Mouse (Mus musculus) CH12.LX (cell line): ENCODE measurements around the gene Il5ra. TPM values are rescaled to one million over a fixed set of nuclear protein-coding genes. Genes with fewer than 3 reads are reported as not detected.

Experiments used
- DNase-seq: peaks from one replicate; pipeline ENCODE4 v3.0.0-alpha.2; 2013; ENCODE audit errors: extremely low read depth
- H3K27ac ChIP-seq: 2 replicates; pipeline ENCODE4 v1.5.1; 2012; ENCODE audit warnings: low read depth, mild to moderate bottlenecking, control low read depth, moderate library complexity; ENCODE audit not compliant: insufficient read depth
- H3K27me3 ChIP-seq: replicated peaks from 2 replicates; pipeline ENCODE3; 2012; ENCODE audit warnings: inconsistent platforms
- H3K36me3 ChIP-seq, 2 experiments: replicated peaks in 1 of 2; 2 replicates each; pipeline versions ENCODE3 to v1.6.1; 2012; ENCODE audit warnings: inconsistent platforms in 1 of 2, low read length in 1 of 2, mild to moderate bottlenecking in 1 of 2, mixed read lengths in 1 of 2, moderate library complexity in 1 of 2; ENCODE audit not compliant: control insufficient read depth in 1 of 2, insufficient read depth in 1 of 2
- H3K4me1 ChIP-seq, 2 experiments: 2 replicates each; pipeline ENCODE4 v1.6.1; 2012; ENCODE audit warnings: inconsistent platforms in 1 of 2, moderate library complexity in 1 of 2; ENCODE audit not compliant: insufficient read depth in 2 of 2, control insufficient read depth in 1 of 2
- H3K4me2 ChIP-seq: 2 replicates; pipeline ENCODE4 v1.6.1; 2012; ENCODE audit warnings: low read depth, mild to moderate bottlenecking, control low read depth; ENCODE audit not compliant: poor library complexity, insufficient read depth, severe bottlenecking
- H3K4me3 ChIP-seq, 3 experiments: fragments of 150-350 bp in 1 of 3; sonication (generic) in 1 of 3; replicated peaks in 1 of 3; 2 replicates each; pipeline versions ENCODE3 to v1.5.1; 2011 to 2012; ENCODE audit warnings: low read depth in 2 of 3, low read length in 2 of 3, mild to moderate bottlenecking in 2 of 3, moderate library complexity in 2 of 3, control low read depth in 1 of 3, improper control_type of control experiment in 1 of 3, inconsistent platforms in 1 of 3, mixed read lengths in 1 of 3; ENCODE audit not compliant: poor library complexity in 1 of 3
- H3K79me2 ChIP-seq: replicated peaks from 2 replicates; pipeline ENCODE4 v1.6.1; 2012; ENCODE audit warnings: mild to moderate bottlenecking, moderate library complexity; ENCODE audit not compliant: control insufficient read depth, poor library complexity, insufficient read depth, severe bottlenecking; ENCODE audit errors: extremely low read depth
- H3K9ac ChIP-seq: 2 replicates; pipeline ENCODE4 v1.6.1; 2012; ENCODE audit warnings: low read depth, mild to moderate bottlenecking, control low read depth, moderate library complexity; ENCODE audit not compliant: insufficient read depth
- H3K9me3 ChIP-seq: replicated peaks from 2 replicates; pipeline ENCODE3; 2012; ENCODE audit warnings: low read length, inconsistent platforms, mixed read lengths
- BHLHE40 ChIP-seq: IDR thresholded peaks from 2 replicates; pipeline ENCODE4 v1.6.1; 2011; ENCODE audit warnings: mild to moderate bottlenecking, low read depth, low read length, improper control_type of control experiment
- CHD1 ChIP-seq: IDR thresholded peaks from 2 replicates; pipeline ENCODE4 v1.6.1; 2012; ENCODE audit warnings: low read depth, low read length, improper control_type of control experiment, inconsistent platforms
- CHD2 ChIP-seq: IDR thresholded peaks from 2 replicates; pipeline ENCODE4 v1.6.1; 2011; ENCODE audit warnings: low read length, improper control_type of control experiment
- CTCF ChIP-seq, 2 experiments: IDR thresholded peaks in 1 of 2; conservative IDR thresholded peaks in 1 of 2; 2 replicates each; pipeline ENCODE4 v1.5.1; 2011 to 2012; ENCODE audit warnings: low read depth in 2 of 2, low read length in 2 of 2, improper control_type of control experiment in 1 of 2, inconsistent platforms in 1 of 2, mild to moderate bottlenecking in 1 of 2, moderate library complexity in 1 of 2
- E2F4 ChIP-seq: IDR thresholded peaks from 2 replicates; pipeline ENCODE4 v1.6.1; 2011; ENCODE audit warnings: low read depth, low read length, improper control_type of control experiment; ENCODE audit not compliant: insufficient replicate concordance
- EP300 ChIP-seq: IDR thresholded peaks from 2 replicates; pipeline ENCODE4 v1.6.1; 2011; ENCODE audit warnings: low read length, improper control_type of control experiment
- GABPA ChIP-seq: IDR thresholded peaks from 2 replicates; pipeline ENCODE4 v1.6.1; 2012; ENCODE audit warnings: low read depth, low read length, improper control_type of control experiment, inconsistent platforms; ENCODE audit not compliant: insufficient replicate concordance
- HCFC1 ChIP-seq: IDR thresholded peaks from 2 replicates; pipeline ENCODE4 v1.6.1; 2012; ENCODE audit warnings: low read depth, mild to moderate bottlenecking, inconsistent platforms, low read length, improper control_type of control experiment
- IRF4 ChIP-seq: IDR thresholded peaks from 2 replicates; pipeline ENCODE4 v1.6.1; 2014; ENCODE audit warnings: low read depth, mild to moderate bottlenecking, inconsistent platforms, low read length, improper control_type of control experiment
- KAT2A ChIP-seq: IDR thresholded peaks from 2 replicates; pipeline ENCODE4 v1.6.1; 2012; ENCODE audit warnings: low read length, improper control_type of control experiment, inconsistent platforms; ENCODE audit not compliant: insufficient replicate concordance
- MAX ChIP-seq: IDR thresholded peaks from 2 replicates; pipeline ENCODE4 v1.6.1; 2011; ENCODE audit warnings: low read length, improper control_type of control experiment
- MAZ ChIP-seq: IDR thresholded peaks from 2 replicates; pipeline ENCODE4 v1.6.1; 2012; ENCODE audit warnings: low read depth, mild to moderate bottlenecking, inconsistent platforms, low read length, improper control_type of control experiment, moderate library complexity
- MEF2A ChIP-seq: IDR thresholded peaks from 2 replicates; pipeline ENCODE4 v1.6.1; 2014; ENCODE audit warnings: low read depth, mild to moderate bottlenecking, inconsistent platforms, low read length, improper control_type of control experiment, borderline replicate concordance
- MXI1 ChIP-seq: IDR thresholded peaks from 2 replicates; pipeline ENCODE4 v1.6.1; 2011; ENCODE audit warnings: mild to moderate bottlenecking, low read depth, low read length, improper control_type of control experiment
- MYC ChIP-seq: IDR thresholded peaks from 2 replicates; pipeline ENCODE4 v1.6.1; 2011; ENCODE audit warnings: low read depth, mild to moderate bottlenecking, improper control_type of control experiment, low read length
- NELFE ChIP-seq: IDR thresholded peaks from 2 replicates; pipeline ENCODE4 v1.6.1; 2011; ENCODE audit warnings: low read depth, low read length, improper control_type of control experiment
- POLR2A ChIP-seq: IDR thresholded peaks from 2 replicates; pipeline ENCODE4 v1.6.1; 2011; ENCODE audit warnings: low read depth, mild to moderate bottlenecking, improper control_type of control experiment, low read length
- POLR2AphosphoS2 ChIP-seq: IDR thresholded peaks from 2 replicates; pipeline ENCODE4 v1.6.1; 2011; ENCODE audit warnings: low read depth, low read length, improper control_type of control experiment
- RAD21 ChIP-seq: IDR thresholded peaks from 2 replicates; pipeline ENCODE4 v1.6.1; 2011; ENCODE audit warnings: low read depth, mild to moderate bottlenecking, low read length, improper control_type of control experiment, moderate library complexity
- RCOR1 ChIP-seq: conservative IDR thresholded peaks from 2 replicates; pipeline ENCODE4 v1.6.1; 2012; ENCODE audit warnings: low read depth, mild to moderate bottlenecking, inconsistent platforms, low read length, improper control_type of control experiment
- SIN3A ChIP-seq: IDR thresholded peaks from 2 replicates; pipeline ENCODE4 v1.6.1; 2012; ENCODE audit warnings: low read length, improper control_type of control experiment, inconsistent platforms
- TBP ChIP-seq: conservative IDR thresholded peaks from 2 replicates; pipeline ENCODE4 v1.6.1; 2011; ENCODE audit warnings: low read depth, low read length, improper control_type of control experiment
- USF1 ChIP-seq: IDR thresholded peaks from 2 replicates; pipeline ENCODE4 v1.6.1; 2014; ENCODE audit warnings: low read depth, mild to moderate bottlenecking, inconsistent platforms, low read length, improper control_type of control experiment
- ZKSCAN1 ChIP-seq: IDR thresholded peaks from 2 replicates; pipeline ENCODE4 v1.6.1; 2012; ENCODE audit warnings: low read depth, inconsistent platforms, low read length, improper control_type of control experiment, borderline replicate concordance
- ZMIZ1 ChIP-seq: IDR thresholded peaks from 2 replicates; pipeline ENCODE4 v1.6.1; 2012; ENCODE audit warnings: low read depth, mild to moderate bottlenecking, inconsistent platforms, low read length, improper control_type of control experiment
- ZNF384 ChIP-seq: IDR thresholded peaks from 2 replicates; pipeline ENCODE4 v1.6.1; 2012; ENCODE audit warnings: low read depth, low read length, improper control_type of control experiment, inconsistent platforms
- dilution Hi-C: fragments of 300-500 bp; cut with MboI; formaldehyde crosslinking; loops from 2 replicates; pipeline ENCODE4 v1.14.3; 2020; ENCODE audit warnings: low sequenced_read_pairs; ENCODE audit not compliant: extremely low pct_unique_long_range_greater_than_20kb, extremely low pct_ligation_motif_present
- in situ Hi-C: fragments of 300-500 bp; cut with MboI; formaldehyde crosslinking; loops from 3 replicates; pipeline ENCODE4 v1.14.3; 2019; ENCODE audit warnings: low sequenced_read_pairs, low pct_ligation_motif_present, low pct_unique_long_range_greater_than_20kb, mixed read lengths
- polyA plus RNA-seq: library from polyadenylated mRNA; unstranded; fragments of >175 nt; gene quantifications from 2 replicates; pipeline ENCODE4 v1.2.1, GENCODE M21; 2012; ENCODE audit warnings: low read depth; ENCODE audit not compliant: insufficient read length
- total RNA-seq, 2 experiments: library from RNA; depleted of rRNA; stranded (reverse); fragments of 300-350 nt in 1 of 2; fragments of >200 nt in 1 of 2; gene quantifications; 2 replicates each; pipeline ENCODE4 v1.2.3; 2012 to 2014

The Il5ra gene
- total and polyA plus RNA-seq, 3 experiments = 65.0 to 119 (median 70.2) TPM

DNA sequence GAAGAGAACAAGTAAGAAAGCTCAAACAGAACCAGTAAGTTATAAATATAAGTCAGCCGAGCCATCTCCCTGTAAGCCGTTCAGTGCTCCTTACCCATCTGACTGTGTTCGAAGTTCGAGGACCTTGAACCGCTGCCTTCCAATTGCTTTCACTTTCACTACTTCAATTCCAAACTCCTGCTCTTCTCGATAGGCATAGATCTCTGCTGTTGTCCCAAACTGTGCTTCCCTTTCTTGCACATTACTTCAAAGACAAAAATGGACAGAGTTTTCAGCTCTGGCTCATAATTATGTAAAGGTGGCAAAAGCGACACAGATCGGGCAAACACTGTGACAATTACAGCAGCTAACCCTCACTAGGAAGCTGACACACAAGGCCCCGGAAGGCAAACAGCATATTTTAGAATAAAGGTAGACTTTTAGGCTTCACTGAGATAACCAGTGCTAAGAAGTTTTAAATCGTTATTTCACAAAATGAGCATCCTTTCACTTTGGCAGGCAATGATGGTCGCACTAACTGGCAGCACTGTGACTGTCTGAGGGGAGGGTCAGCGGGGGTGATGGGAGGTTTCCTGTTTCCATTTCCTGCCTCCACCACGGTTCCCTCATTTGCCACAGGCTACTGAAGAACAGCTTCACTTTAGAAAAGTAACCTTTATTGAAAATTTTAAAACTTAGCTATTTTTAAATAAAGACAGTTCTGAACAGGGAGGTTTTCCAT lies 45.4 kb upstream of the Il5ra start:
- peaks cover 6 to 21% of the 10 kb centered on the region in 2 experiments for H3K36me3 ChIP-seq
- H3K9ac ChIP-seq = peak overlapping the region; percentile 86
- peak overlapping the region; percentile 83 for H3K27ac ChIP-seq
- H3K4me3 ChIP-seq = peak overlapping the region; percentile 60 to 74 (median 61)
- dilution Hi-C loops (no loop called here), in situ Hi-C loops (loop anchor here (5.0 kb wide), 1 partner anchor 132 kb away; no protein-coding TSS in a partner anchor)
- no peaks in the 10 kb centered on the region for H3K9me3 ChIP-seq
- peak; percentile 64 for DNase-seq
- peaks cover 3 to 69% of the 10 kb centered on the region in 2 experiments; a peak in 3 of 4 replicates for H3K4me1 ChIP-seq
- H3K4me2 ChIP-seq = peak overlapping the region; percentile 35
- no peaks in the 10 kb centered on the region for H3K27me3 ChIP-seq
- no peak for TF ChIP-seq RAD21
- TF ChIP-seq KAT2A = no peak
- 0 out of 2 replicates have a peak, but pooled peaks have one; percentile 46 for TF ChIP-seq MAZ
- no peak for TF ChIP-seq USF1
- TF ChIP-seq IRF4 = peak; percentile 25; the same call in 1 of the 2 replicates
- peak; percentile 51; the same call in 1 of the 2 replicates for TF ChIP-seq ZMIZ1
- no peak for TF ChIP-seq E2F4
- TF ChIP-seq NELFE = peak; percentile 38; the same call in 1 of the 2 replicates
- peak; percentile 37 for TF ChIP-seq SIN3A
- TF ChIP-seq CHD1 = peak; percentile 90
- TF ChIP-seq TBP = 0 out of 2 replicates have a peak, but pooled peaks have one; percentile 52
- no peak for TF ChIP-seq EP300
- TF ChIP-seq BHLHE40 = peak; percentile 26; the same call in 1 of the 2 replicates
- 0 out of 2 replicates have a peak, but pooled peaks have one; percentile 21 for TF ChIP-seq MAX
- TF ChIP-seq GABPA = no peak
- TF ChIP-seq MYC = no peak
- TF ChIP-seq ZKSCAN1 = no peak
- no peak for TF ChIP-seq ZNF384
- TF ChIP-seq POLR2A = peak; percentile 40; the same call in 1 of the 2 replicates
- no peak; the same call in 1 of the 2 replicates for TF ChIP-seq HCFC1
- no peak for TF ChIP-seq POLR2AphosphoS2
- peak; percentile 50; the same call in 1 of the 2 replicates for TF ChIP-seq MXI1
- peak; percentile 2; the same call in 1 of the 2 replicates for TF ChIP-seq MEF2A
- 0 out of 2 replicates have a peak, but pooled peaks have one; percentile 13 for TF ChIP-seq CHD2
- no peak for TF ChIP-seq RCOR1
- no peak for TF ChIP-seq CTCF (conservative IDR thresholded peaks at IDR 0.05 in 1 of 2, IDR thresholded peaks at IDR 0.05 in 1 of 2; ENCODE audit: low read depth in 2 of 2, low read length in 2 of 2)
- H3K79me2 ChIP-seq = peaks cover 30% of the 10 kb centered on the region
